Mouse (Mus musculus) liver, embryonic 14.5 days (tissue): Measurements from ENCODE around the gene Sdccag8.

Experiments
- CTCF ChIP-seq: IDR thresholded peaks from 2 replicates; pipeline ENCODE4 v1.5.1; 2016; ENCODE audit warnings: antibody characterized with exemption, low read depth, control low read depth
- EP300 ChIP-seq: IDR thresholded peaks from 2 replicates; pipeline ENCODE4 v1.6.1; 2016; ENCODE audit warnings: antibody characterized with exemption, low read depth

- no peak for TF ChIP-seq EP300
- no peak for TF ChIP-seq CTCF
Observed at GRCm38 (mm10) chr1:176951836-176952235, 137.4 kb downstream of the Sdccag8 start.
